Mouse (Mus musculus) urinary bladder, postnatal 14 days (tissue): ENCODE data around the gene Dlx1.

Experiments used
- DNase-seq: peaks from one replicate; pipeline ENCODE4 v3.0.0; 2021; ENCODE audit warnings: low spot score

The Dlx1 gene

GRCm38 (mm10) chr2:71528714-71529510 is 999 bp downstream of the Dlx1 start:
- DNase-seq, result no peak

DNA sequence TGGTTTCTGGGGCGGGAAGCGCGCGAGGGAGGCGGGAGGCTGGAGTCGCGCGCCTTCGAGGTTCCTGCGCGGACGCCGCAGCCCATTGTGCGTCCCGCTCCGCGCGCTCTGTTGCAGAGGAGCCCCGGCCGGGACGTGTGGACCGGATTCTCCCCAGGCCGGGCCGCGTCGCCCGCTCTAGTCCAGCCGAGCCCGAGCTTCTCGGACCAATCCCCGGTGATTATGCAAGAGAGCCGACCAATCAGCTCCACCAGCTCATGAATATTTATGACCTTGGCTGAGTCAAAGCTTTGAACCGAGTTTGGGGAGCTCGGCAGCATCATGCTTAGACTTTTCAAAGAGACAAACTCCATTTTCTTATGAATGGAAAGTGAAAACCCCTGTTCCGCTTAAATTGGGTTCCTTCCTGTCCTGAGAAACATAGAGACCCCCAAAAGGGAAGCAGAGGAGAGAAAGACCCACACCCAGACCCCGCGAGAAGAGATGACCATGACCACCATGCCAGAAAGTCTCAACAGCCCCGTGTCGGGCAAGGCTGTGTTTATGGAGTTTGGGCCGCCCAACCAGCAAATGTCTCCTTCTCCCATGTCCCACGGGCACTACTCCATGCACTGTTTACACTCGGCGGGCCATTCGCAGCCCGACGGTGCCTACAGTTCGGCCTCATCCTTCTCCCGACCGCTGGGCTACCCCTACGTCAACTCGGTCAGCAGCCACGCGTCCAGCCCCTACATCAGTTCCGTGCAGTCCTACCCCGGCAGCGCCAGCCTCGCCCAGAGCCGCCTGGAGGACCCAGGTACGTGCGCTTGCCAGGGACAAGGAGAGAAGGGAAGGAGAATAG is 1.8 kb downstream of the Dlx1 start:
- peak; percentile 72 for DNase-seq

- DNase-seq, result no peak
Measured at GRCm38 (mm10) chr2:71530391-71531123, 2.6 kb downstream of the Dlx1 start.

DNA sequence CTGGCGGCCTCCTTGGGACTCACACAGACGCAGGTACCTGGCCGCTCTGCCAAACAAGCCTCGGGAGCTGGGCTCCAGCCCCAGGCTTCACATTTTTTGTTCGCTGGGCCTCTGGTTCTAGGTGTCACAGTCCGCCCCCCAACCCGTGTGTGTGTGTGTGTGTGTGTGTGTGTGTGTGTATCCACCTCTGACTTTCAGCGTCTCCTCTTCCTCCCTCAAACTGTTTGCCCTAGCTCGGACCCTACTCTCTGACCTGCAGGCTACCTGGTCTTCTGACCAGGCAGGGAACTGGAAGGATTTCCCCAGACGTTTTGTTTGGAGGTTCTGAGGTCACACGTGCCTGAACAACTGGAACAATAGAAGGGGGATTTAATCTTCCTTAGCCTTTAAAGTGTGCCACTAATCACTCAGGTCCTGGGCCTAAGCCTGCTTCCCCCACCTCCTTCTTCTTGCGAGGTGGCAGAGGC is 3.2 kb downstream of the Dlx1 start:
- no peak for DNase-seq

- DNase-seq, result no peak
Measured at GRCm38 (mm10) chr2:71531990-71532970, 4.4 kb downstream of the Dlx1 start.

- DNase-seq, result no peak
Measured at GRCm38 (mm10) chr2:71533094-71533493, 5.2 kb downstream of the Dlx1 start.

DNA sequence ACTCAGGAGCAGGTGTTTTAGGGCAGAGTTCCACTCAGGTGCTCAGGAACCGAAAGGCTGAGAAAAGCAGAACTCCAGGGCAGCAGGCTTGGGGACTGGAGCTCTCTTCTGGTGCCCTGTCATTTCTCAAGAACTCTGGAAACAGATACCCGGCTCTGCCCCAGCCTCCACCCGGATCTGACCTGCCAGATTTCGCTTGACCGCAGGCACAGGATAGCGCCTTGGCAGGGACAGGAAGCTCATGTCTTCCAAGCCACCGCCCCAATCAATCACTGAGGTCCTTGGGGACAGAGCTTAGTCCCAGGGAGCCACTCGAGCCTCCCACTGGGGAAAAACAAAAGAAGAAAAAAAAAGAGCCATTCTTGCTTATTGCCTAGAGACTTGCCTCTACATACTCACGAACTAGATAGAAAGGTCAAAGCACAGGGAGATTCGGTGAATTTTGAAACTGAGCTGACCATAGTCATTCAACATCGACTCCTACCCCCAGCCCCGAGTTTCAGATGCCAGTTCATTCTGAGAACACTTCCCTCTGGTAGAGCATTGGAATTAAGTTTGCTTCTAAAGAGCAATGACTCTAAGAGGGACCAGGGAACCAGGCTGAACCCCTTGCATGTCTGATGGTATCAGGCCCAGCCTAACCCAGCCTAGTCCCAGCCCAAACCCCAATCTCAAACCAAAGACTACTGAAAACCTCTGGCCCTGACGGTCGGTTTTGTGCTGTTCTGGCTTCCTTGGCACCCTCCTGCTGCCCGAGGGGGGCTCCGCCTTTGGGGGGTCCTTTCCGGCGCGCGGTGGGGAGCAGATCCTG is 6.5 kb downstream of the Dlx1 start:
- DNase-seq, result no peak

GRCm38 (mm10) chr2:71540611-71541417 is 12.9 kb downstream of the Dlx1 start:
- no peak for DNase-seq

DNA sequence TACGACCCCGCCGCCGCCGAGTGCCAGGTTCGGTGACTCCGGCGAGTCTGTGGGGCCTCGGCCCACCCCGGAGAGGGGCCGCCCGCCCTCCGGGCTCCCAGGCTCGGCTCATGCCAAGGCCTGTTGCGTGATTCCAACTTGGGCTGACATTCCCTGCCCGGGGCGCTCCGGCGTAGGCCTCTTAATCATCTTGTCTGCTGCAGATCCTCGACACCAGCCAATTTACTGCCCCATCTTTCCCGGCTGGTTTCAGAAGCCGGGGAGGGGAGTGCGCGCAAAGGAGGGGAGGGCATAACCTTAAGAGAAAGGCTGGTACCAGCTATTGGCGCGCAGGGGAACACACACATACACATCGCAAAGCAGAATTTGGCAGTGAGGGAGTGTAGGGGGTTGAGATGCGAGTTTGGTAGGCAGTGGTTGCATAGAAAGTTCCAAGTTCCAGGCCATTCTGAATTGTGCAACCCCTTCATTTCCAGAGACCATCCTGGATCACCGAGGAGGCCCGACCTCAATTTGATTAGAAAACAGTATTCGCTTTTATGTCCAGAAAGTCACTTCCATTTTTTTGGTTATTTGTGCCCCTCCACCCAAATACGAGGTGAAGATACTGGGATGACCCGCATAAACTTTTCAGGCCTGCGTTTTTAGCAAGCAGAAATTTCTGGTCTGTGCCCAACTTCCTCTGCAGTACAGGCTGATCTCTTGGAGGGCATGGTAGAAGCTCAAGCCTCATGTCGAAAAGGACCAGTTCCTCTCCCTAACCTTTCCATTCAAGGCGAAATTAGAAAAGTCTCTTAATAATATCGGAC is 13.7 kb downstream of the Dlx1 start:
- DNase-seq, result no peak

- no peak for DNase-seq
Measured at GRCm38 (mm10) chr2:71542227-71542815, 14.4 kb downstream of the Dlx1 start.

DNA sequence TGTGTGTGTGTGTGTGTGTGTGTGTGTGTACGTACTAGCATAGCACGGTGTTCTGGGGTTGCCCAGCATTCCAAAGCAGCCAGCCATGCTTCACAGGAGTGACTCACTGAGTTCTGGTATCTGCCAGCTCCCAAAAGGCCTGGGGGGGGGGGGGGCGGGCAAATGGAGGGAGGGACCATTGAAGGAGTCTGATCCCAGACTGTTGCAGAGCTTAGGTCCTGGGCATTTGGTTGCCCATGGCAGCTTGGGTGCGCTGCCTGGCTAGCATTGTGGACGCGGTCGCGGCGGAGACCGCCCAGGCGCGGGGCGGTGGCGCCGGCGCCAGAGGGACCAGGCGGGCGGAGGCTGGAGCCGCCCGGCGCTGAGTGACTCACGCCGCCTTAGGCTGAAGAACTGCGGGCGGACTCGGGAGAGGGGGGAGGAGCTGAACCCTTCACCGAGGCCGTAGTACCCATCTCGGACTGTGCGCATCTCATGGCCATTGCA is 14.9 kb downstream of the Dlx1 start:
- peak; percentile 65 for DNase-seq

- no peak for DNase-seq
Measured at GRCm38 (mm10) chr2:71543531-71543930, 15.6 kb downstream of the Dlx1 start.

GRCm38 (mm10) chr2:71543948-71544347 is 16.0 kb downstream of the Dlx1 start:
- DNase-seq, result no peak

GRCm38 (mm10) chr2:71544391-71545285 is 16.7 kb downstream of the Dlx1 start:
- DNase-seq, result no peak

GRCm38 (mm10) chr2:71545401-71545881 is 17.5 kb downstream of the Dlx1 start:
- no peak for DNase-seq

DNA sequence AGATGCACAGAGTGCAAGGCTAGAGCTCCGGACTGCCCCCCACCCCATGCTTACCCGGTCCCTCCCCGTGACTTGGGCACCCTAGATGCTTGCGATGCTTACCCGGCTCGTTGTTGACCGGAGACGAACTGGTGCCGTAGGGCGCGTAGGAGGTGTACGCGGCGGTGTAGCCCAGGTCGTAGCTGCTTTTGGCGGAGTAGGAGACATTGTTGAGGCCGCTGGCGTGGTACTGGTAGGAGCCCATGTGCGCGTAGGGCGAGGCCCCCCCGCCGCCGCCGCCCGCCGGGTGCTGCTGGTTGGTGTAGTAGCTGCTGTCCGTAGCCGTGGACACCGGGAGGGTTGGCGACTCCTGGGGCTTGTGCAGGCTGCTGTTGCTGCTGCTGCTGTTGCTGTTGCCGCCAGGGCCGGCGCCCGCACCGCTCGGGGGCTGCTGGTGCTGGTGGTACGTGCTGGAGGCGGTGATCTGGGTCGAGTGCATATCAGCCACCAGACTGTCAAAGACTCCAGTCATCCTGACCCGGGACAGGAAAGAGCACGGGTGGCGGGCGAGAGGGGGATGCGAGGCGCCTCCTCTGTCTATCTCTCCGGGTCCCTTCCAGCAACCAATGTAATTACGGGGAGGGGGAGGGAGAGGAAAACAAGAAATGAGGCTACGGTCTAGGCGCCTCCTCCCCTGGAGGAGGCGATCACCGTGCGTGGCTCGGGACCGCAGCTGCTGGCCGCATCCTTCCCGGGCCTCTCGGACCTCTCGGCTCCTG is 18.1 kb downstream of the Dlx1 start:
- DNase-seq, result no peak
